Mouse (Mus musculus) forebrain, postnatal 0 days (tissue): ENCODE results near the gene Cpeb4. TPM values are rescaled to one million over a fixed set of nuclear protein-coding genes. Genes with fewer than 3 reads are reported as not detected.

Experiments used
- ATAC-seq: fragments of 200-750 bp; cut with Nextera tagmentation; 2 replicates; pipeline ENCODE4 v1.8.0; 2017; ENCODE audit warnings: mild to moderate bottlenecking, moderate library complexity
- DNase-seq: peaks from one replicate; pipeline ENCODE4 v3.0.0-alpha.2; 2015
- H3K27ac ChIP-seq: fragments of 300-500 bp; sonication (generic); 2 replicates; pipeline ENCODE4 v1.5.1; 2014; ENCODE audit warnings: low read depth, mild to moderate bottlenecking, antibody characterized with exemption, low read length, moderate library complexity, mixed read lengths
- H3K27me3 ChIP-seq: fragments of 300-500 bp; sonication (generic); 2 replicates; pipeline ENCODE4 v1.6.1; 2014; ENCODE audit warnings: mild to moderate bottlenecking, low read length, mixed read lengths; ENCODE audit not compliant: insufficient read depth
- H3K36me3 ChIP-seq: fragments of 300-500 bp; sonication (generic); 2 replicates; pipeline ENCODE4 v1.6.1; 2014; ENCODE audit warnings: mild to moderate bottlenecking, moderate library complexity; ENCODE audit not compliant: insufficient read depth
- H3K4me1 ChIP-seq: fragments of 300-500 bp; sonication (generic); 2 replicates; pipeline ENCODE4 v1.6.1; 2014; ENCODE audit warnings: antibody characterized with exemption; ENCODE audit not compliant: insufficient read depth
- H3K4me2 ChIP-seq: fragments of 300-500 bp; sonication (generic); 2 replicates; pipeline ENCODE4 v1.6.1; 2014; ENCODE audit warnings: low read depth, mild to moderate bottlenecking, moderate library complexity
- H3K4me3 ChIP-seq: fragments of 300-500 bp; sonication (generic); 2 replicates; pipeline ENCODE4 v1.5.1; 2014; ENCODE audit warnings: low read depth, low read length, mixed read lengths
- H3K9ac ChIP-seq: fragments of 300-500 bp; sonication (generic); 2 replicates; pipeline ENCODE4 v1.6.1; 2014; ENCODE audit warnings: mild to moderate bottlenecking
- H3K9me3 ChIP-seq: fragments of 300-500 bp; sonication (generic); 2 replicates; pipeline ENCODE4 v1.6.1; 2016; ENCODE audit warnings: low read length
- CTCF ChIP-seq: sonication (generic); IDR thresholded peaks from 2 replicates; pipeline ENCODE4 v1.5.1; 2016; ENCODE audit warnings: antibody characterized with exemption, control low read depth, low read depth
- WGBS: fragments of 180-500 bp; shearing (Covaris S2); extraction: QIAGEN DNeasy Blood & Tissue Kit; methylation state at CpG from one replicate; pipeline ENCODE4 v1.1.7; 2014; 5-methylcytosine and 5-hydroxymethylcytosine counted together
- polyA plus RNA-seq: library from polyadenylated mRNA; unstranded; fragments of >200 nt; fragmentation: Nextera tagmentation; extraction: Ambion mirVana; gene quantifications from 2 replicates; pipeline ENCODE4 v1.2.1, GENCODE M21; 2015
- total RNA-seq: library from RNA; depleted of rRNA; stranded (reverse); fragments of >200 nt; gene quantifications from 2 replicates; pipeline ENCODE4 v1.2.3, GENCODE M21; 2014

Gene Cpeb4
- total and polyA plus RNA-seq, 2 experiments from 2014 or later = 14.2 to 102 TPM

DNA sequence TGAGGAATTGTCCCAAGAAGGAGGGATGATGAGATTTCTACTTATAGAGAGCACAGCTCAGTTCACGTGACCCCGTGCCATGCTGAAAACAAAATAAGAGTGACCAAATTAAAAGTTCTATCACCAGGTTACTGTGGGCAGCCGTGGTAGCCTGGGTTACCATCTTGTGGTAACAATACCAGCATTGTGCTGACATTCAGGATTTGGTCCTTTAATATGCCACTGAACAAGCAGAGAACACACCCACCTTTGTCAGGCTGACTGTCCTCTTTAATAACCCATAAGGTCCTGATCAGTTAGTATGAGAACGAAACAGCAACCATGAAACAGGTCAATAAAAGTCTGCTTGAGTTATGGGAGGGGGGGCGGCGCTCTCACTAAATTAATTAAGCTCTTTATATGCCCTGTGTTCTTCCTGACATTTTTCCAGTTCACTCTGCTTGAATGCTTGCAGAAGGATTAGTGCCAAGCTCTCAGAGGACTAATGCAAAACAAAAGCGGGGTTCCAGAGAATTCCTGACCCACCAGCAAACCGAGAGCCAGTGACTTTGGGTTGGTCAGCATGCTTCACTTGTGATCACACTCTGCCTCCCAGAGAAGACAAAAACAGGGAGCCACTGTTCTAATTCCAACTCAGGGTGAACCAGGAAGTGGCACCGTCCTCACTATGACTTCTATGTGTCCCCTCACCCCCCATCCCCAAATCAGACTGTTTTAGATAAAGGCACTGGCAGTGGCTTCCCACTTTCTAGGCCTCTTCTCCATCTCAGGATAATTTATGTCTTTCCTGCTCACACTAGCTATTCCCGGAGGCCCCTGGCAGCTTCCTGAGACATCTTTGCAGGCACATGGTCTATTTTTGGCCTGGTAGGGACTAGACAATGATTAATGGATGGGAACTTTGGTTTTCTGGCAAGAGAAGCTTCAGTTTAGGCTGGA lies 41.5 kb upstream of the Cpeb4 start:
- no peak for TF ChIP-seq CTCF
- H3K4me3 ChIP-seq = no peak overlapping the region
- no peaks in the 10 kb centered on the region for H3K9me3 ChIP-seq
- DNase-seq (peak; percentile 37), ATAC-seq (peak; percentile 58)
- 29% methylated on average over 10 of the region's 10 CpGs for WGBS
- H3K4me2 ChIP-seq = no peak overlapping the region
- H3K27ac ChIP-seq = peak overlapping the region; percentile 45
- H3K36me3 ChIP-seq = no peaks in the 10 kb centered on the region
- no peaks in the 10 kb centered on the region for H3K27me3 ChIP-seq
- H3K9ac ChIP-seq = no peak overlapping the region
- H3K4me1 ChIP-seq = peaks cover 4% of the 10 kb centered on the region; the same call in 1 of the 2 replicates

DNA sequence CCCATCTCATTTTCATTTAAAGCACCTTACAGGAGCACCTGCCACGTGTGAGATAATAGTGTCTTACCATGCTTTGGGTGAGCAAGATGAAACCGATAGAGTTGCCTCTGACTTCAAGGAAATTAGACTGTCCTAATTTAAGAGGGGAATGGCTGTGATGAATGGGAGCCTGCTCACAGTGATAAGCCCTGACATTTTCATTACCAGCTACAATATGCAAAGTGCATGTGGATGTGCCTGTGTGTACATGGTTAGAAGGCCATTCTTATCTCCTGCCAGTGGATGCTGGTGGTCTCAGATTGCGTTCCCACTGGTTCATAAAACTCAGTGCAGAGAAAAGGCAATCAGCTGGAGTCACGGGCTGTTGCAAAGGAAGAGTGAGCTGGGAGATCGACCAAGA lies 40.6 kb upstream of the Cpeb4 start:
- no peak for ATAC-seq
- Histone ChIP-seq H3K27me3 (no peaks in the 10 kb centered on the region), H3K27ac (no peak overlapping the region), H3K4me3 (no peak overlapping the region), H3K4me2 (no peak overlapping the region), H3K9me3 (no peaks in the 10 kb centered on the region), H3K4me1 (peaks cover 4% of the 10 kb centered on the region; the same call in 1 of the 2 replicates), H3K9ac (no peak overlapping the region), H3K36me3 (no peaks in the 10 kb centered on the region)
- TF ChIP-seq CTCF = no peak
- 72% methylated on average over 5 of the region's 5 CpGs for WGBS
- no peak for DNase-seq

DNA sequence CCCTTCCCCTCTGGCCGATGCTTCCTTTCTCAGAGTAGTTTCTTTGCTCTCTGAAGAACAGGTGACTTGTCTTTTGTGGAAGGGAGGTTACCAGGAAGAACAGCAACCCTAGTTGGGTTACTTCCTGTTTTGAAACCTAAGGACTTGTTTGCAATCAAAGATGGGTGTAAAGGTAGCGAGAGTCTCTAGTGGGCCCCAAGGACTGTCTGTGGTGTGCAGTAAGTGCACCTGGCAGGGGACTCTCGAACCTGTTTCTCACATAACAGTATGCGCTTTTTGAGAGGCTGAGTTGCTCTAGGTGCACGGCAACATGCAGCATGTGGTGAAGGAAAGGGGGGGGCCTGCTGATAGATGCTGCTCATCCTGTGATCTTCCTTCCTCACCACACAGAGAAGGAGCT lies 40.0 kb upstream of the Cpeb4 start:
- H3K4me1 ChIP-seq = peaks cover 4% of the 10 kb centered on the region; the same call in 1 of the 2 replicates
- no peak overlapping the region for H3K9ac ChIP-seq
- H3K4me3 ChIP-seq = no peak overlapping the region
- 90% methylated on average over 5 of the region's 5 CpGs for WGBS
- H3K4me2 ChIP-seq = no peak overlapping the region
- ATAC-seq (no peak), DNase-seq (no peak)
- no peaks in the 10 kb centered on the region for H3K27me3 ChIP-seq
- H3K36me3 ChIP-seq = no peaks in the 10 kb centered on the region
- no peak for TF ChIP-seq CTCF
- H3K27ac ChIP-seq = no peak overlapping the region
- no peaks in the 10 kb centered on the region for H3K9me3 ChIP-seq

DNA sequence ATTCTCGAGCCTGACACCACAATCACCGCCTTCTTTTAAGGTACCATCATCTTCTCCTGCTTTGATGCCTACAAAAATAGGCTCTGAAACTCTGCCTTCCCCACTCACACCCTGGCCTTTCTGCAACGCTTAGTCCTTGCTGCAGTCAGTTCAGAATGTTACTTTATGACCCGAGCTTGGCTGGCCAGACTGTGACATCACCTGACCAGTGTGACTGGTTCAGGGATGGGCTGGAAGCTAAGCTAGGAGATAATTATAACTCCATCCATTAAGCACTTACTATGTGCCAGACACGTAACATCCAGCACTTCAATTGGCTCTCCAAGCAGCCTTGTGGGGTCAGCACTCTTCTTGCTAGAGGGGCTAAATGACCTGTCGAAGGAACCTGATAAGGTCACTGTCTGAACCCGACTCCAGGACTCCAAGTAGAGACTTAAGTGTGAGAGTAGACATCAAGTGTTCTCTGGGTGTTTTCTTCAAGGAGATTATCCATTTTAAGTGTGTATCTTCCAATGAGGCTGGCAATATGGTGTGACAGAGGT lies 39.5 kb upstream of the Cpeb4 start:
- H3K9ac ChIP-seq = no peak overlapping the region
- no peak for TF ChIP-seq CTCF
- no peak overlapping the region for H3K4me2 ChIP-seq
- ATAC-seq = no peak
- no peak for DNase-seq
- peaks cover 4% of the 10 kb centered on the region; the same call in 1 of the 2 replicates for H3K4me1 ChIP-seq
- H3K27ac ChIP-seq = no peak overlapping the region
- H3K36me3 ChIP-seq = no peaks in the 10 kb centered on the region
- no peaks in the 10 kb centered on the region for H3K27me3 ChIP-seq
- H3K4me3 ChIP-seq = no peak overlapping the region
- H3K9me3 ChIP-seq = no peaks in the 10 kb centered on the region
- WGBS = 93% methylated on average over 7 of the region's 7 CpGs

DNA sequence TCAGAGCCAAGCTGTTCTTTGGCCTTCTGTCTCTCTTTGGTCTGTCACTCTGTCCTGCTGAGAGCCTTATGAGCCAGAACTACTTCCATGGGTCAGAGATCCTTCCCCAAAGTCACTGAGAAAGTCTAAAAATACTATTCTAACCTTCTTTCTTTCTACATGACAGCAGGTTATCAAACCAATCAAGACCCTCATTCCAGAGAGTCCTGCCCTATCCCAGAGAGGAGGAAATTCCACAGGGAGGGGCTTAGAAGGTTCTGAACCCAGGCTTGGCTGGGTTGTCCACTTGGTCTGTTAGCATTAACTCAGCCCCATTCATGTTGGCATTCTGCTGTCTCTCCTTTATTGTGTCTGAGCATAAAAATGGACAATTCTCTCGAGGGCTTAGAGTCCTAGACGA lies 38.5 kb upstream of the Cpeb4 start:
- no peak for ATAC-seq
- no peaks in the 10 kb centered on the region for H3K9me3 ChIP-seq
- no peaks in the 10 kb centered on the region for H3K27me3 ChIP-seq
- H3K4me3 ChIP-seq = no peak overlapping the region
- no peak for TF ChIP-seq CTCF
- H3K4me1 ChIP-seq = peaks cover 4% of the 10 kb centered on the region; the same call in 1 of the 2 replicates
- no peak overlapping the region for H3K9ac ChIP-seq
- DNase-seq = no peak
- WGBS = 18% methylated on average over 2 of the region's 2 CpGs
- H3K36me3 ChIP-seq = no peaks in the 10 kb centered on the region
- H3K4me2 ChIP-seq = no peak overlapping the region
- H3K27ac ChIP-seq = no peak overlapping the region

DNA sequence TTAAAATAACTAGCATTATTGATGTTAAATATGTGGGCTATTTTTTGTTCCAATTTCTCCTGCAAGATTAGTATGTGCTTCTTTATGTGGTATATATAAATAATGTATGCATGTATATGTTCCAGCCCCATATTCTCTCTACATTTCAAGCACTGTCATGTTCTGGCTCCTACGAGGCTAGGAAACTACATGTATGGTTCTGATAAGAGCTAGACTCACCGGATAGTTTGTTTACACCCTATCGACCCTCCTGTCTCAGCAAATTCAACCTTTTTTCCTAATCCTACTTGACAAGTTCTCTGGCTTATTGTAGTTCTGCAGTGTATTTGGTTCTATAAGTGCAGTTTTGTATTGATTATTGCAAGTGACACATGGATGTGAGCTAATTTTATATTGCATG lies 36.7 kb upstream of the Cpeb4 start:
- Histone ChIP-seq H3K4me1 (peaks cover 9% of the 10 kb centered on the region; the same call in 1 of the 2 replicates), H3K27ac (no peak overlapping the region), H3K4me3 (no peak overlapping the region), H3K27me3 (no peaks in the 10 kb centered on the region), H3K4me2 (no peak overlapping the region), H3K36me3 (no peaks in the 10 kb centered on the region), H3K9me3 (no peaks in the 10 kb centered on the region), H3K9ac (no peak overlapping the region)
- no peak for DNase-seq
- ATAC-seq = no peak
- TF ChIP-seq CTCF = no peak
- 89% methylated on average over 3 of the region's 3 CpGs for WGBS

DNA sequence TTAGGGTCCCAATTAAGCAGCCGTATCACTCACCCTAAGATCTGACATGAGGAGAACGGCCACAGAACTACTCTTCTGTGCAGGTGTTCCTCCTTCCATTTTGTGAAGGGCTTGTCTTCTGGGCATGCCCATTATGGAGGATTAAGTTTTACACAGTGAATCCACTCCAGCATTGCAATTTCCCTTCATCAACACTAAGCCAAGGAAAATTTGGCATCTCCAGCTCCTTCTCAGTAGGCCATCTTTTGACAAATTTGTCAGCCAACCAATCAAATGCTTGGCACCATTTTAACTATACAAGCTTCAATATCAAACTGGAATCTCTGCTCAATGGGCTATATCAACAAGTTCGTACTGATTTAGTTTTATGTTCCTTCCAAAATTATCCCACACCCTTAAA lies 34.8 kb upstream of the Cpeb4 start:
- no peaks in the 10 kb centered on the region for H3K36me3 ChIP-seq
- H3K4me2 ChIP-seq = no peak overlapping the region
- TF ChIP-seq CTCF = no peak
- H3K27me3 ChIP-seq = no peaks in the 10 kb centered on the region
- H3K4me1 ChIP-seq = peaks cover 5% of the 10 kb centered on the region; the same call in 1 of the 2 replicates
- peak; percentile 25; the same call in 1 of the 2 replicates for ATAC-seq
- DNase-seq = peak; percentile 62
- H3K4me3 ChIP-seq = no peak overlapping the region
- H3K9ac ChIP-seq = no peak overlapping the region
- WGBS = 56% methylated on average over 3 of the region's 3 CpGs
- no peaks in the 10 kb centered on the region for H3K9me3 ChIP-seq
- no peak overlapping the region for H3K27ac ChIP-seq
